Mouse (Mus musculus) heart, embryonic 10.5 days (tissue): ENCODE results near the gene Olfr1284. TPM values are rescaled to one million over a fixed set of nuclear protein-coding genes. Genes with fewer than 3 reads are reported as not detected.
"Not testable (repeated sequence)": the region's sequence is repeated elsewhere in the genome, so short reads cannot be mapped to it uniquely, and the experiment has no call there.

ENCODE experiments used
- DNase-seq: peaks from one replicate; pipeline ENCODE4 v3.0.0-alpha.2; 2017; ENCODE audit warnings: low spot score
- H3K27ac ChIP-seq: fragments of 300-500 bp; sonication (generic); 2 replicates; pipeline ENCODE4 v1.5.1; 2016; ENCODE audit warnings: mild to moderate bottlenecking
- H3K27me3 ChIP-seq: fragments of 300-500 bp; sonication (generic); 2 replicates; pipeline ENCODE4 v1.6.1; 2016; ENCODE audit warnings: mild to moderate bottlenecking; ENCODE audit not compliant: poor library complexity, insufficient read depth, severe bottlenecking
- H3K36me3 ChIP-seq: fragments of 300-500 bp; sonication (generic); 2 replicates; pipeline ENCODE4 v1.6.1; 2016; ENCODE audit warnings: mild to moderate bottlenecking, moderate library complexity
- H3K4me1 ChIP-seq: fragments of 300-500 bp; sonication (generic); 2 replicates; pipeline ENCODE4 v1.6.1; 2016; ENCODE audit warnings: mild to moderate bottlenecking
- H3K4me3 ChIP-seq: fragments of 300-500 bp; sonication (generic); 2 replicates; pipeline ENCODE4 v1.5.1; 2016; ENCODE audit warnings: mild to moderate bottlenecking, moderate library complexity
- H3K9me3 ChIP-seq: fragments of 300-500 bp; sonication (generic); 2 replicates; pipeline ENCODE4 v1.6.1; 2016; ENCODE audit warnings: mild to moderate bottlenecking, moderate library complexity
- WGBS: fragments of 180-500 bp; shearing (Covaris S2); methylation state at CpG from one replicate; pipeline ENCODE4 v1.1.7; 2016; 5-methylcytosine and 5-hydroxymethylcytosine counted together
- polyA plus RNA-seq: library from polyadenylated mRNA; unstranded; fragments of >200 nt; fragmentation: Nextera tagmentation; extraction: Ambion mirVana; gene quantifications from 2 replicates; pipeline ENCODE4 v1.2.1, GENCODE M21; 2016

The Olfr1284 gene
- not detected in 2 replicates for polyA plus RNA-seq

DNA sequence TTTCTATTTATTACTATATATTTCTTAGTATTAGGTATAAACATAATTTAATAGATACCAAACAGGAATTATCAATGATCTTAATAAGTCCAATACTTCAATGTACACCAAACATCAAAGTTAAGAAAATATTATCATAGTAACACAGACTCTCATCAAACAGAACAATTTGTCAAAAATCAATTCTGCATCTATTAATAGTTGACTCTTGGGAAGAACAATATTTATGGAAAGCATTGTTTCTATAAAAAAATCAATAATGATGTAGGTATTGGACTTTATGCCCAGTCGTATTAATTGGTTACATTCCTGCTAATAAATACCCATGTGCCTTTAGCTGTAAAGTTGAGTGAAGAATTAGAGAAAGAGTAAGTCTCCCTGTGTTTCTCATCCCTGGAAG, at the start of gene Olfr1284:
Gene Olfr1284, plus strand, starts transcription at position 301 of the 400 bp plus-strand sequence.
- Histone ChIP-seq H3K4me3 (no peak within 1 kb of the TSS), H3K4me1 (no peaks in the 10 kb centered on the region), H3K27ac (no peak within 1 kb of the TSS), H3K9me3 (no peaks in the 10 kb centered on the region), H3K27me3 (no peaks in the 10 kb centered on the region), H3K36me3 (no peaks in the 10 kb centered on the region)
- 78% methylated on average over 1 of the region's 1 CpGs for WGBS
- no peak for DNase-seq

- H3K4me3 ChIP-seq: no peak within 1 kb of the TSS
- H3K4me1 ChIP-seq: no peaks in the 10 kb centered on the region
- no peaks in the 10 kb centered on the region for H3K9me3 ChIP-seq
- no peak within 1 kb of the TSS for H3K27ac ChIP-seq
- H3K27me3 ChIP-seq: no peaks in the 10 kb centered on the region
- WGBS: 65% methylated on average over 2 of the region's 2 CpGs
- DNase-seq: no peak
- no peaks in the 10 kb centered on the region for H3K36me3 ChIP-seq
These were observed 49.1 kb upstream of the Olfr1284 start, which contains the start of gene Olfr1281 for GRCm38 (mm10) chr2:111326220-111326619. Gene Olfr1281, plus strand, starts transcription at chr2:111326520.

DNA sequence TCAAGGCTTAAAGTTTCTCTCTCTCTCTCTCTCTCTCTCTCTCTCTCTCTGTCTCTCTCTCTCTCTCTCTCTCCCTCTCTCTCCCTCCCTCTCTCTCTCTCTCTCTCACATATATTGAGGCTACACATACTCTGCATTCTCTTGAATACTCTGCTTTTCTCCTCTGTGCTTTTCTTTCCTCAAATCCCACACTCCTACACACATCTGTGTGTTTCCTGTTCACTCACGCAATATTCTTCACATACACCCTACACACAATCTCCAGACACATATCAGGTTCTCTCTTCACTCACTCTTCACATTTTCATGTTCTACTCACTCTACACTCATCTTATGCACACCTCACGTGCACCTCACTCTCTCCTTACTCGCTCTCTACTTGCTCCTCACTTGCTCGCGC, 41.6 kb upstream of the Olfr1284 start:
- not testable (repeated sequence) for DNase-seq, H3K27me3 ChIP-seq
- 82% methylated on average over 5 of the region's 5 CpGs for WGBS

GRCm38 (mm10) chr2:111335976-111336375, 39.3 kb upstream of the Olfr1284 start, which contains the start of gene Olfr1282:
Gene Olfr1282, minus strand, starts transcription at chr2:111336076.
- H3K36me3 ChIP-seq: no peaks in the 10 kb centered on the region
- DNase-seq: no peak
- H3K27me3 ChIP-seq: no peaks in the 10 kb centered on the region
- H3K4me1 ChIP-seq: no peaks in the 10 kb centered on the region
- no peak within 1 kb of the TSS for H3K27ac ChIP-seq
- no peak within 1 kb of the TSS for H3K4me3 ChIP-seq
- 75% methylated on average over 2 of the region's 2 CpGs for WGBS
- no peaks in the 10 kb centered on the region for H3K9me3 ChIP-seq

More for the DNA sequence above, 41.6 kb upstream of the Olfr1284 start:
- not testable (repeated sequence) for H3K4me1 ChIP-seq, H3K9me3 ChIP-seq, H3K4me3 ChIP-seq, H3K27ac ChIP-seq, H3K36me3 ChIP-seq

- H3K4me1 ChIP-seq: no peaks in the 10 kb centered on the region
- no peaks in the 10 kb centered on the region for H3K36me3 ChIP-seq
- no peaks in the 10 kb centered on the region for H3K27me3 ChIP-seq
- H3K27ac ChIP-seq: no peak within 1 kb of the TSS
- no peak for DNase-seq
- 73% methylated on average over 2 of the region's 2 CpGs for WGBS
- no peaks in the 10 kb centered on the region for H3K9me3 ChIP-seq
- H3K4me3 ChIP-seq: no peak within 1 kb of the TSS
These were observed 8.8 kb upstream of the Olfr1284 start, which contains the start of gene Olfr1283 for GRCm38 (mm10) chr2:111366490-111366889. Gene Olfr1283, plus strand, starts transcription at chr2:111366790.

DNA sequence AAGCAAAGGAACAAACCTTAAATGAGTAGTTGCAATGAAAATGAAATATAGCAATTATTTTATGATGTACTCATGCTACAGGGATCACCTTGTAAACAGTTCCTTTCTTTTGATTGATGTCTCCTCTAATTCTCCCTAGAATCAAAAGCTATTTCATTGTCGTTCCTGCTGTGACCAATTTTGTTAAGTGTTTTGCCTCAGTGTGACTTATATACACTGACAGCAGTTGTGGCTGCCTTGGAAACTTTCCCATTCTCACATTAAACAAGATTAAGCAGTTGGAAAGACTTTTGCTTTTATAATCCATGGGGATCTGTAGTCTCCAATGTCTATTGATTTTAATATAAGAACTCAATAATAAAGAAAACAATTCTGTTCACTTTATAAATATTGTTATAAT, 47.6 kb downstream of the Olfr1284 start, which contains the start of gene Olfr1286:
Gene Olfr1286, minus strand, starts transcription at position 185 of the 400 bp plus-strand sequence.
- 81% methylated on average over 1 of the region's 1 CpGs for WGBS
- Histone ChIP-seq H3K4me1 (no peaks in the 10 kb centered on the region), H3K27ac (no peak within 1 kb of the TSS), H3K27me3 (no peaks in the 10 kb centered on the region), H3K9me3 (no peaks in the 10 kb centered on the region), H3K4me3 (no peak within 1 kb of the TSS), H3K36me3 (no peaks in the 10 kb centered on the region)
- no peak for DNase-seq

Other genes with a start within 250 kb of the Olfr1284 start
- not detected in 2 replicates for gene Gm15130, start 222.6 kb upstream of the Olfr1284 start, polyA plus RNA-seq
- not detected in 2 replicates for gene 4930430A15Rik, start 145.9 kb upstream of the Olfr1284 start, polyA plus RNA-seq
- gene Olfr1275, start 140.2 kb upstream of the Olfr1284 start, polyA plus RNA-seq: not detected in 2 replicates
- not detected in 2 replicates for gene Olfr1276, start 121.0 kb upstream of the Olfr1284 start, polyA plus RNA-seq
- gene Olfr1277, start 101.4 kb upstream of the Olfr1284 start, polyA plus RNA-seq: not detected in 2 replicates
- gene Olfr1278, start 85.4 kb upstream of the Olfr1284 start, polyA plus RNA-seq: not detected in 2 replicates
- 0.04 TPM in 1 of 2 replicates, not detected in the other for gene Olfr1279, start 74.9 kb upstream of the Olfr1284 start, polyA plus RNA-seq
- gene Olfr1280, start 61.5 kb upstream of the Olfr1284 start, polyA plus RNA-seq: not detected in 2 replicates
- not detected in 2 replicates for gene Olfr1281, start 49.0 kb upstream of the Olfr1284 start, polyA plus RNA-seq
- gene Olfr1282, start 39.4 kb upstream of the Olfr1284 start, polyA plus RNA-seq: not detected in 2 replicates
- not detected in 2 replicates for gene Olfr1283, start 8.7 kb upstream of the Olfr1284 start, polyA plus RNA-seq
- gene Olfr1286, start 47.6 kb downstream of the Olfr1284 start, polyA plus RNA-seq: not detected in 2 replicates
- not detected in 2 replicates for gene Olfr1287, start 73.6 kb downstream of the Olfr1284 start, polyA plus RNA-seq
- gene Olfr1288, start 98.6 kb downstream of the Olfr1284 start, polyA plus RNA-seq: not detected in 2 replicates
- gene Olfr1289, start 105.3 kb downstream of the Olfr1284 start, polyA plus RNA-seq: not detected in 2 replicates
- 0.15 and 0.31 TPM in 2 replicates for gene Olfr1290, start 118.3 kb downstream of the Olfr1284 start, polyA plus RNA-seq
- 0.09 TPM in 1 of 2 replicates, not detected in the other for gene Olfr1291-ps1, start 121.7 kb downstream of the Olfr1284 start, polyA plus RNA-seq
- not detected in 2 replicates for gene Olfr1293-ps, start 149.7 kb downstream of the Olfr1284 start, polyA plus RNA-seq
- not detected in 2 replicates for gene Olfr1294, start 164.8 kb downstream of the Olfr1284 start, polyA plus RNA-seq
- gene Olfr1295, start 194.2 kb downstream of the Olfr1284 start, polyA plus RNA-seq: not detected in 2 replicates